Mouse (Mus musculus) heart, embryonic 10.5 days (tissue): ENCODE data around the gene Olfr787. TPM values are rescaled to one million over a fixed set of nuclear protein-coding genes. Genes with fewer than 3 reads are reported as not detected.

Experiments used
- DNase-seq: peaks from one replicate; pipeline ENCODE4 v3.0.0-alpha.2; 2017; ENCODE audit warnings: low spot score
- H3K27ac ChIP-seq: fragments of 300-500 bp; sonication (generic); 2 replicates; pipeline ENCODE4 v1.5.1; 2016; ENCODE audit warnings: mild to moderate bottlenecking
- H3K27me3 ChIP-seq: fragments of 300-500 bp; sonication (generic); 2 replicates; pipeline ENCODE4 v1.6.1; 2016; ENCODE audit warnings: mild to moderate bottlenecking; ENCODE audit not compliant: poor library complexity, insufficient read depth, severe bottlenecking
- H3K36me3 ChIP-seq: fragments of 300-500 bp; sonication (generic); 2 replicates; pipeline ENCODE4 v1.6.1; 2016; ENCODE audit warnings: mild to moderate bottlenecking, moderate library complexity
- H3K4me1 ChIP-seq: fragments of 300-500 bp; sonication (generic); 2 replicates; pipeline ENCODE4 v1.6.1; 2016; ENCODE audit warnings: mild to moderate bottlenecking
- H3K4me3 ChIP-seq: fragments of 300-500 bp; sonication (generic); 2 replicates; pipeline ENCODE4 v1.5.1; 2016; ENCODE audit warnings: mild to moderate bottlenecking, moderate library complexity
- H3K9me3 ChIP-seq: fragments of 300-500 bp; sonication (generic); 2 replicates; pipeline ENCODE4 v1.6.1; 2016; ENCODE audit warnings: mild to moderate bottlenecking, moderate library complexity
- WGBS: fragments of 180-500 bp; shearing (Covaris S2); methylation state at CpG from one replicate; pipeline ENCODE4 v1.1.7; 2016; 5-methylcytosine and 5-hydroxymethylcytosine counted together
- polyA plus RNA-seq: library from polyadenylated mRNA; unstranded; fragments of >200 nt; fragmentation: Nextera tagmentation; extraction: Ambion mirVana; gene quantifications from 2 replicates; pipeline ENCODE4 v1.2.1, GENCODE M21; 2016

Olfr787 gene
- polyA plus RNA-seq, result not detected in 2 replicates

DNA sequence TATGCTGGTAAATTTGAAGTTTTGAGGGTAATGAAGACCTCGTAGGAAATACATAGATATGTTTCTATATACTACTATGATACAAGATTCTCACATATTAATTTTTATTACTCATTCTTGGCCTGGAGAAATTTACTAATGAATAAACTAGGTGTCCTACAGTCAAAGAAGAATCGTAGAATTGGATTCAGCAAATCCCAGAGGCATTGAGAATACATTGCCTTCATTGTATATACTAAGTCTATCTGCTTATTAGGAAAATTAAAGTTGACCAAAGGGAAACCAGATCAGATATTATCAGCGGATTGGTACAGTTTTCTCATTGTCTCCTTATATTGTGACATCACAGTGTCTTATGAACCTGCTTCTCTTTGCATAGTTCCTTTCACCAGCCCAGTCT lies at the start of gene Olfr787:
Gene Olfr787, plus strand, starts transcription at position 301 of the 400 bp plus-strand sequence.
- H3K9me3 ChIP-seq, result no peaks in the 10 kb centered on the region
- H3K27me3 ChIP-seq, result no peaks in the 10 kb centered on the region
- no peak for DNase-seq
- WGBS, result 75% methylated on average over 3 of the region's 3 CpGs
- no peaks in the 10 kb centered on the region for H3K36me3 ChIP-seq
- no peak within 1 kb of the TSS for H3K27ac ChIP-seq
- H3K4me1 ChIP-seq, result no peaks in the 10 kb centered on the region
- no peak within 1 kb of the TSS for H3K4me3 ChIP-seq

DNA sequence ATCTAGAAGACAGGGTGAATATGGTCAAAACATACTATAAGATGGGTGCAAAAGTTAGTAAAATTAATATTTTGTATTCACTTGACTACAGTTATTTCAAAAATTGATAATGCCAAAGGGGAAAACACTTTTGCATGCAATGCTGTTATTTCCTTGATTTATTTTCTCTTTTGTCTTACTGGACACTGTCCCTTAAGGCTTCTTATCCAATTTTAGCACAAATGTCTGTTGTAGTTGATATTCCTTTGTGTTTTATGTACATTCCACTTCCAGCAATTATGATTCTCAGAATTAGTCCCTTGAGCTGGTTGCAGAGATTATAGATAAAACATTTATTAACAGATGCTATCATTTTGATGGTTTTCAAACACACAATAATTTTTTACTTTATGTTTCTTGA lies 34.7 kb upstream of the Olfr787 start, which contains the start of gene Olfr786:
Gene Olfr786, plus strand, starts transcription at position 301 of the 400 bp plus-strand sequence.
- Histone ChIP-seq H3K4me3 (no peak within 1 kb of the TSS), H3K36me3 (no peaks in the 10 kb centered on the region), H3K4me1 (no peaks in the 10 kb centered on the region), H3K9me3 (no peaks in the 10 kb centered on the region), H3K27ac (no peak within 1 kb of the TSS), H3K27me3 (no peaks in the 10 kb centered on the region)
- DNase-seq, result no peak

DNA sequence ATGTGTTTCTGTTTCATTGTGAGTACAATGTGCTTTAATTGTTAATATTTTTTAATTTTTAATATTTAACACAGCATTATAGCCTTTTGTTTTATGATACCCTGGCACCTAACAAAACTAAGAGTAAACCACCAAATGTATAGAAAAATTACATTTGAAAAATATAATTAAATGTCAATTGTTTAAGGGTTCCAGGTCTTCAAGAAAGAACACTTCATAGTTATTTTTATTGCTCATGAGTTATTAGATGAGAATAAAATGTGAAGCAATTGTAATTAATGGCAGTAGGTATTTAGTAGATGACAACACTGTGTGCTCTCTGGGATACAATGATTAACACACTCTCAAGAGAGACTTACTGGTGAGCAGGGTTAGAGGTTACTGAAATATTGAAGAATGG lies 9.0 kb downstream of the Olfr787 start, which contains the start of gene Olfr788:
Gene Olfr788, plus strand, starts transcription at position 301 of the 400 bp plus-strand sequence.
- no peak for DNase-seq
- Histone ChIP-seq H3K36me3 (no peaks in the 10 kb centered on the region), H3K9me3 (no peaks in the 10 kb centered on the region), H3K4me1 (no peaks in the 10 kb centered on the region), H3K4me3 (no peak within 1 kb of the TSS), H3K27me3 (no peaks in the 10 kb centered on the region), H3K27ac (no peak within 1 kb of the TSS)

DNA sequence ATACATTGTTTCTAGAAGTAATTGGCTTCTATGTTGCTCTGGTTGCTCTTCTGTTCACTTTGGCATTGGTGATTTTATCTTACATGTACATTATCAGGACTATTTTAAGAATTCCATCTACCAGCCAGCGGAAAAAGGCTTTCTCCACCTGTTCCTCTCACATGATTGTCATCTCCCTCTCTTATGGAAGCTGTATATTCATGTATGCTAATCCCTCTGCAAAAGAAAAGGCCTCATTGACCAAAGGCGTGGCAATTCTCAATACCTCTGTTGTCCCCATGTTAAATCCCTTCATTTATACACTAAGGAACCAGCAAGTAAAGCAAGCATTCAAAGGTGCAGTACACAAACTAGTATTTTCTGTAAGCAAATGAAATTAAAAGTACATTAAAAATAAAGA lies 11.6 kb downstream of the Olfr787 start:
- no peak for DNase-seq
- Histone ChIP-seq H3K27me3 (no peaks in the 10 kb centered on the region), H3K9me3 (no peaks in the 10 kb centered on the region), H3K4me3 (no peak overlapping the region), H3K27ac (no peak overlapping the region), H3K36me3 (no peaks in the 10 kb centered on the region), H3K4me1 (no peaks in the 10 kb centered on the region)
- 62% methylated on average over 2 of the region's 2 CpGs for WGBS

DNA sequence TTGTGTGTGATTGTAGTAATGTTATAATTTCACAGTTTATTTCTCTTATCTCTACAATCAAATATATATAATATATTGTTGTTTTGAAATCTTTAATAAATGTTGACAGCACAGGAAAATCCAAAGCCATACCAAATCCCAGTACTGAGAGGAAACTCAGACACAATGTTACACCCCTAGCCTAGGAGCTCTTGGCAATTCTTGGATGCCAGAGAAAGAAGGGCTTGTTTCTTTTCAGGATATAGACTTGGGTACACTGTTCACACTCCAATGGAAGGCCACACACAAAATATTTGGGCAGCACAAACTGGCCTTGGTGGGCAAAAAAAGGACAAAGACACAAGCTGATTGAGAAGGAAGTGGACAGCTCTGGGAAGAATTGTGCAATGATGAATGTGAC lies 12.1 kb downstream of the Olfr787 start:
- Histone ChIP-seq H3K27me3 (no peaks in the 10 kb centered on the region), H3K36me3 (no peaks in the 10 kb centered on the region), H3K27ac (no peak overlapping the region), H3K4me3 (no peak overlapping the region), H3K4me1 (no peaks in the 10 kb centered on the region), H3K9me3 (no peaks in the 10 kb centered on the region)
- DNase-seq, result no peak

DNA sequence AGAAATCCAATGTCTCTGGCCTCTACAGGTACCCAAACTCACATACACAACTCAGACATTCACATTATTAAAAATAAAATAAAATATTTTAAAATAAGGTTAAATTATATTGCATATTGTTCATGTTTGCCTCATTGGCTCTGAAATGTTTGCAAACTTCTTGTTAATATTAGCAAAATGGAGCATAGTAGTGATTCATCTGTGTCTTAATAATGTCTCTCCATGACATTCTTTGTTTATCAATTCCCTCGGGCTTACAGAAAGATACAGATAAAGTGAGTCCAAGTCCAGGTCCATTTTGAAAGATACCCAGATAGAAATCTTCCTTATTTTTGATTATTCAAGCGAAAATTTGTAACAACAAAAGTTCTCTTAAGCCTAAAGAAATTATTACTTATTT lies 22.8 kb downstream of the Olfr787 start, which contains the start of gene Olfr789:
Gene Olfr789, plus strand, starts transcription at position 301 of the 400 bp plus-strand sequence.
- Histone ChIP-seq H3K9me3 (no peaks in the 10 kb centered on the region), H3K27ac (no peak within 1 kb of the TSS), H3K36me3 (no peaks in the 10 kb centered on the region), H3K4me1 (no peaks in the 10 kb centered on the region), H3K27me3 (no peaks in the 10 kb centered on the region), H3K4me3 (no peak within 1 kb of the TSS)
- no peak for DNase-seq
- 56% methylated on average over 2 of the region's 2 CpGs for WGBS

DNA sequence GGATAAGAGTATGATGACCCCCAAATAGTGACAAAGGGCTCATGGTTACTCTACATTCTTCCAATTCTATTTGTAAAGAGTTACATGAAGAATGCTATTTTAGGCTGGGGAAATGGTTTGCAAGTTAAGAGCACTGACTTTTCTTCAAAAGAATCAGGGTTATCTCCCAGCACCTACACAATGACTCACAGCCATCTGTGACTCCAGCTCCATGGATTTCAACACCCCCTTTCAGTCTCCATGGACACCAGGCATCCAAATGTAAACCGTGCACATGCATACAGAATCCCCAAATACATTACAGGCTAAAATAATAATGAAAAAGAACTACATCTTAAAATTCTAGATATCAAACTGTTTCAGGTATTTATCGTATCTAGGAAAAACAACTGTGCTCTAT lies 28.4 kb downstream of the Olfr787 start:
- no peaks in the 10 kb centered on the region for H3K4me1 ChIP-seq
- no peak overlapping the region for H3K27ac ChIP-seq
- no peaks in the 10 kb centered on the region for H3K27me3 ChIP-seq
- H3K4me3 ChIP-seq, result no peak overlapping the region
- no peaks in the 10 kb centered on the region for H3K9me3 ChIP-seq
- 73% methylated on average over 2 of the region's 2 CpGs for WGBS
- DNase-seq, result no peak
- H3K36me3 ChIP-seq, result no peaks in the 10 kb centered on the region

DNA sequence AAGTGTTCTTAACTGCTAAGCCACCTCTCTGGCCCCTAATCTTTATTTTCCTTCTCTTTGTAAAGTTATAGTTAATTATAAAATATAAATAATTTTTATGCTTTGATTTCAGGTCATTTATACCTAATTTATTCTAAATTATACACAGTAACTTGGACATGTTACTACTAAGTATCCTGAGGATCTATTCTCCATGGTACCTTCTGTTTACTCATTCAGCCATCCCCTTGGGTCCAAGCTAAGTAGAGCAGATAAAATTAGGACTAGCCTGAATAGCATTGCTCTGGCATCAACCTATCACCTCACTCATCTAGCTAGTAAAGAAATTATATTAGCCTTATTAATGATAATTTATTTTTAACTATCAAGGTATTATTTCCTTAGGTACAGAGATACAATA lies 36.5 kb downstream of the Olfr787 start, which contains the start of gene Olfr790:
Gene Olfr790, plus strand, starts transcription at position 301 of the 400 bp plus-strand sequence.
- H3K9me3 ChIP-seq, result no peaks in the 10 kb centered on the region
- H3K27ac ChIP-seq, result no peak within 1 kb of the TSS
- no peak for DNase-seq
- no peaks in the 10 kb centered on the region for H3K27me3 ChIP-seq
- no peaks in the 10 kb centered on the region for H3K36me3 ChIP-seq
- H3K4me1 ChIP-seq, result no peaks in the 10 kb centered on the region
- no peak within 1 kb of the TSS for H3K4me3 ChIP-seq

Other genes starting within 250 kb of the Olfr787 start
- not detected in 2 replicates for gene Olfr774, start 225.7 kb upstream of the Olfr787 start, polyA plus RNA-seq
- gene Olfr775, start 213.4 kb upstream of the Olfr787 start, polyA plus RNA-seq, result not detected in 2 replicates
- not detected in 2 replicates for gene Olfr776, start 202.7 kb upstream of the Olfr787 start, polyA plus RNA-seq
- not detected in 2 replicates for gene Olfr777, start 190.4 kb upstream of the Olfr787 start, polyA plus RNA-seq
- gene Olfr780, start 143.7 kb upstream of the Olfr787 start, polyA plus RNA-seq, result not detected in 2 replicates
- not detected in 2 replicates for gene Olfr781, start 133.0 kb upstream of the Olfr787 start, polyA plus RNA-seq
- gene Olfr782, start 113.0 kb upstream of the Olfr787 start, polyA plus RNA-seq, result not detected in 2 replicates
- gene Olfr784, start 77.8 kb upstream of the Olfr787 start, polyA plus RNA-seq, result 0.05 TPM in 1 of 2 replicates, not detected in the other
- not detected in 2 replicates for gene Olfr785, start 56.4 kb upstream of the Olfr787 start, polyA plus RNA-seq
- not detected in 2 replicates for gene Olfr786, start 34.6 kb upstream of the Olfr787 start, polyA plus RNA-seq
- gene Olfr788, start 9.1 kb downstream of the Olfr787 start, polyA plus RNA-seq, result not detected in 2 replicates
- gene Olfr789, start 22.9 kb downstream of the Olfr787 start, polyA plus RNA-seq, result not detected in 2 replicates
- gene Olfr790, start 36.6 kb downstream of the Olfr787 start, polyA plus RNA-seq, result not detected in 2 replicates
- gene Olfr791, start 59.9 kb downstream of the Olfr787 start, polyA plus RNA-seq, result not detected in 2 replicates
- gene Olfr792, start 77.3 kb downstream of the Olfr787 start, polyA plus RNA-seq, result not detected in 2 replicates
- gene Olfr794, start 105.8 kb downstream of the Olfr787 start, polyA plus RNA-seq, result not detected in 2 replicates
- gene Olfr796, start 150.7 kb downstream of the Olfr787 start, polyA plus RNA-seq, result not detected in 2 replicates
- not detected in 2 replicates for gene Olfr798, start 166.1 kb downstream of the Olfr787 start, polyA plus RNA-seq
- gene Olfr799, start 175.6 kb downstream of the Olfr787 start, polyA plus RNA-seq, result not detected in 2 replicates
- not detected in 2 replicates for gene Olfr800, start 195.8 kb downstream of the Olfr787 start, polyA plus RNA-seq
- gene Olfr801, start 212.0 kb downstream of the Olfr787 start, polyA plus RNA-seq, result not detected in 2 replicates
- gene Olfr802, start 226.3 kb downstream of the Olfr787 start, polyA plus RNA-seq, result not detected in 2 replicates
- not detected in 2 replicates for gene Olfr803, start 232.4 kb downstream of the Olfr787 start, polyA plus RNA-seq
- not detected in 2 replicates for gene Olfr804, start 241.3 kb downstream of the Olfr787 start, polyA plus RNA-seq